Mouse (Mus musculus) lung, embryonic 15.5 days (tissue): ENCODE measurements around the gene Lyrm9. TPM values are rescaled to one million over a fixed set of nuclear protein-coding genes. Genes with fewer than 3 reads are reported as not detected.
"Not testable (repeated sequence)": the region's sequence is repeated elsewhere in the genome, so short reads cannot be mapped to it uniquely, and the experiment has no call there.

Experiments used
- ATAC-seq: fragments of 200-750 bp; cut with Nextera tagmentation; 2 replicates; pipeline ENCODE4 v1.8.0; 2017; ENCODE audit warnings: moderate number of reproducible peaks, borderline replicate concordance; ENCODE audit not compliant: low FRiP score, low TSS enrichment; ENCODE audit errors: extremely low read depth
- H3K27ac ChIP-seq: fragments of 300-500 bp; sonication (generic); 2 replicates; pipeline ENCODE4 v1.5.1; 2015; ENCODE audit warnings: moderate library complexity, mild to moderate bottlenecking, inconsistent platforms
- H3K27me3 ChIP-seq: fragments of 300-500 bp; sonication (generic); 2 replicates; pipeline ENCODE4 v1.6.1; 2015; ENCODE audit warnings: inconsistent platforms
- H3K36me3 ChIP-seq: fragments of 300-500 bp; sonication (generic); 2 replicates; pipeline ENCODE4 v1.6.1; 2015; ENCODE audit warnings: inconsistent platforms
- H3K4me1 ChIP-seq: fragments of 300-500 bp; sonication (generic); 2 replicates; pipeline ENCODE4 v1.6.1; 2015; ENCODE audit warnings: inconsistent platforms
- H3K4me2 ChIP-seq: fragments of 300-500 bp; sonication (generic); 2 replicates; pipeline ENCODE4 v1.6.1; 2015; ENCODE audit warnings: inconsistent platforms, mild to moderate bottlenecking, moderate library complexity
- H3K4me3 ChIP-seq: fragments of 300-500 bp; sonication (generic); 2 replicates; pipeline ENCODE4 v1.5.1; 2015; ENCODE audit warnings: mild to moderate bottlenecking, inconsistent platforms
- H3K9ac ChIP-seq: fragments of 300-500 bp; sonication (generic); 2 replicates; pipeline ENCODE4 v1.6.1; 2015; ENCODE audit warnings: inconsistent platforms
- H3K9me3 ChIP-seq: fragments of 300-500 bp; sonication (generic); 2 replicates; pipeline ENCODE4 v1.6.1; 2016; ENCODE audit warnings: inconsistent platforms
- WGBS: fragments of 180-500 bp; shearing (Covaris S2); methylation state at CpG from one replicate; pipeline ENCODE4 v1.1.7; 2015; 5-methylcytosine and 5-hydroxymethylcytosine counted together
- polyA plus RNA-seq: library from polyadenylated mRNA; unstranded; fragments of >200 nt; fragmentation: Nextera tagmentation; extraction: Ambion mirVana; gene quantifications from 2 replicates; pipeline ENCODE4 v1.2.1, GENCODE M21; 2015

The Lyrm9 gene
- polyA plus RNA-seq, 1 experiment from 2014 or later, result 15.5 TPM

DNA sequence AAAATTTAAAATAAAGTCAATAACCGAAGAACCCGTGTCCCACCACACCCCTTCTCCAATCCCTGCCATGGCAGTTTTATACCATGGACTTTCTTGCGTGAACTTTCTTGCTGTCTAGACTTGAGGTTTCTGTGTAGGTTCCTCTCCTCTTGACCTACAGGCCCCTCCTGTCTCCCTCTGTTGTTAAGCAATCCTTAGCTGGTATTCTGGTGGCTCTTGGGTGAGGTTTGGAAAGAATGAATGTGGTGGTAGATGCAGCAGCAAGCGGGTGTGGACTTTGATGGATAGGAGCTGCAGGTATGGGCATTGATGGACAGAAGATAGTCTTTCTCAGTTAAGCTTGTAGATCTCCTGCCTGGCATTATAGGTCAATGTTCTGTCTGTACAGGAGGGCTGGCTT is 37.5 kb downstream of the Lyrm9 start:
- no peaks in the 10 kb centered on the region for H3K27me3 ChIP-seq

DNA sequence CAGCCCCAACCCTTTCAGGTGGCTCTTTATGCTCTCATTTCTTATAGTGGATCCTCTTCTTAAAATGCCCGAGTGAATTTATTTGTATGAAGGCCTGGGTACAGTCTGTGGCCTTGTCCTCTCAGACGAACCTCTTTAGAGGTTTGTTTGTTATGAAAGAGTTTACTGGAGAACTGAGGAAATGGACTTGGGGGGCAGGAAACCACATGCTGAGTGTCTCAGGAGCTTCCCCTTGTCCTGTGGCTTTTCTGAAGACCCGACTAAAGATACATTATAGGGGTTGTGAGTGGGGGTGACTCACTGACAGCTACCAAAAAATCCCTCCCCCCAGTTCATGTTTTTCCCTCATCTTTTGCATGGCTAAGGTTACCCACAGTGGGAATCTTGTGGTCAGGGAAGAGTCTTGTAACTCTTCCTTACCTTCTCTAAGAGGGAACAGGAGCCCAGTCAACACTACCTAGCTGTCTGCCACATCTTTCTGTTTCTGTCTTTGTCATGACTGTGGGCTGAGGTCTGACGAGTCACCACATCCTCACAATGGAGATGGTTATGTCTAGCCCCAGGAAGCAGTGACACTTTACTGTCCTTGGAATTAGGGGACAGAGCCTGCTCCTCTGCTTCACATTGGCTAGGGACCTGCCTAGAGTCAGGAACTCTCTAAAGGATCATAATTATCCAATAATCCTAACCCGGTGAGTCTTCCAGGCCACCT is 38.3 kb downstream of the Lyrm9 start:
- H3K36me3 ChIP-seq, result no peaks in the 10 kb centered on the region
- H3K27me3 ChIP-seq, result no peaks in the 10 kb centered on the region
- no peak overlapping the region for H3K27ac ChIP-seq
- no peak overlapping the region for H3K9ac ChIP-seq
- no peaks in the 10 kb centered on the region for H3K4me1 ChIP-seq
- no peak overlapping the region for H3K4me2 ChIP-seq
- ATAC-seq, result no peak
- no peaks in the 10 kb centered on the region for H3K9me3 ChIP-seq
- no peak overlapping the region for H3K4me3 ChIP-seq
- WGBS, result 65% methylated on average over 5 of the region's 5 CpGs

More for the DNA sequence above, 37.5 kb downstream of the Lyrm9 start:
- Histone ChIP-seq H3K9me3 (no peaks in the 10 kb centered on the region), H3K4me2 (no peak overlapping the region), H3K4me3 (no peak overlapping the region), H3K4me1 (no peaks in the 10 kb centered on the region), H3K9ac (no peak overlapping the region), H3K27ac (no peak overlapping the region), H3K36me3 (no peaks in the 10 kb centered on the region)
- no peak for ATAC-seq
- WGBS, result 92% methylated on average over 4 of the region's 4 CpGs

DNA sequence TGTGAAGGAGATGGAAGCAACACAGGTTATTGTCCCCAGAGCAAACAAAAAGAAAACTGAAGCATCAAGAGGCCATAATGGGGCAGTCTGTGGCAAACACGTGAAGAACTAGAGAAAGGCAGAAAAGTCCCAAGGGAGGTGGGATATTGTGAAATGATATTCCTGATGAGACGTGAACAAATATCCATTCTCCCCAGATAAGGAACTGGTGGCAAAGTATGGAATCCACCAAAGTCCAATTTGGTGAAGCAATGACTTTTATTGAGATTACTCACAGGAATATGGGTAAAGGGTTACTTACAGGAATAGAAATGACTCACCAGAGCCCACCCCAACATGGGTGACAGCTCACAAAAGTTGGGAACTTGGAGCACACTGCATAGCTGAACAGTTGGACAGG is 38.9 kb downstream of the Lyrm9 start:
- Histone ChIP-seq H3K9me3 (no peaks in the 10 kb centered on the region), H3K36me3 (no peaks in the 10 kb centered on the region), H3K4me2 (no peak overlapping the region), H3K4me1 (no peaks in the 10 kb centered on the region), H3K27me3 (no peaks in the 10 kb centered on the region), H3K4me3 (no peak overlapping the region), H3K9ac (no peak overlapping the region), H3K27ac (no peak overlapping the region)
- ATAC-seq, result no peak
- 75% methylated on average over 2 of the region's 2 CpGs for WGBS

DNA sequence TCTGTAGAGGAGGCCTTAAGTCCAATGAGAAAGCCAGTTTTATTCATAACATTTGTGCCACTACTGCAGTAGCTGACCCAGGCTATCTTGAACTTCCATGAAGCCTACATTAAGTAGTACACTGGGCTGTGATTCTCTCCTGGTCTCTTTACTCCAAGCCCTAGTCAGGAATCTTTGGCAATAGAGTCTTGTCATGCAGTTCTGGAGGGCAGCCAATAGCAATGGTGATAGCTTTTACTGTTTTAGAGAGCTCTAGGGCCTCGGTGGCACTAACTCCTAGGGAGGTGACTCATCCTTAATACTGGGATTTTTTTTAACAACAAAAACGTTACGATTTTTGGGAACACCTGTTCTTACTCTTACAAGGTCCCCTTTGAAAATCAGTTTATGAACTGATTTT is 40.1 kb downstream of the Lyrm9 start:
- no peaks in the 10 kb centered on the region for H3K4me1 ChIP-seq
- no peak for ATAC-seq
- 69% methylated on average over 3 of the region's 3 CpGs for WGBS
- no peaks in the 10 kb centered on the region for H3K27me3 ChIP-seq
- no peak overlapping the region for H3K27ac ChIP-seq
- H3K9ac ChIP-seq, result no peak overlapping the region
- H3K36me3 ChIP-seq, result no peaks in the 10 kb centered on the region
- no peak overlapping the region for H3K4me2 ChIP-seq
- H3K9me3 ChIP-seq, result no peaks in the 10 kb centered on the region
- no peak overlapping the region for H3K4me3 ChIP-seq

DNA sequence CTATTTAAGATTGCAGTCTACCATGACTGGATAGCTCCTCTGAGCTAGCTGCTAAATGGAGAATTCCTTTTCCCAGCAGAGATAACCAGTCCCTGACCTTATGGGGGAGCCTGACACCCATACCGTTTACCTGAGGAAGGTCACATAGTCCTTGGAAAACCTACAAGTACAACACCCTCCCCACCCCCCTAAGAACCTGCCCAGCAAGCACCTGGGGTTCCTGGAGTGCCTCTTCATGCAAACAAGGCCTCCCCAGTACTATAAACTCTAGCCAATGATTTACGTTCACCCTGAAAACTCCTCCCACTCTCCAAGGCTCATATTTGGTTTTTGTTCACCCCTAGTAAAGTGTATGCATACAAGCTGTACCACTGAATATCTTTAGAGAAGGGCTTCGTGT is 41.3 kb downstream of the Lyrm9 start:
- H3K9ac ChIP-seq, result no peak overlapping the region
- peaks cover 3% of the 10 kb centered on the region; the same call in 1 of the 2 replicates for H3K4me1 ChIP-seq
- no peaks in the 10 kb centered on the region for H3K27me3 ChIP-seq
- H3K4me3 ChIP-seq, result no peak overlapping the region
- H3K9me3 ChIP-seq, result no peaks in the 10 kb centered on the region
- H3K4me2 ChIP-seq, result no peak overlapping the region
- no peak overlapping the region for H3K27ac ChIP-seq
- no peak for ATAC-seq
- 47% methylated on average over 3 of the region's 3 CpGs for WGBS
- H3K36me3 ChIP-seq, result no peaks in the 10 kb centered on the region

DNA sequence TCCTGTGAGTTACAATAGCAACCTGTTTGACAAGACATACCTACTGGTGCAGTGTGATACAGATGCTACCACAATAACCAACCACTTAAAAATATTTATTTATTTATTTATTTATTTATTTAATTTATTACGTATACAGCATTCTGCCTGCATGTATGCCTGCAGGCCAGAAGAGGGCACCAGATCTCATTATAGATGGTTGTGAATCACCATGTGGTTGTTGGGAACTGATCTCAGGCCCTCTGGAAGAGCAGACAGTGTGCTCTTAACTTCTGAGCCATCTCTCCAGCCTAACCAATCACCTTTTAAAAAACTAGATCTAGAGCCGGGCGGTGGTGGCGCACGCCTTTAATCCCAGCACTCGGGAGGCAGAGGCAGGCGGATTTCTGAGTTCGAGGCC is 42.8 kb downstream of the Lyrm9 start:
- H3K4me3 ChIP-seq, ATAC-seq, H3K27me3 ChIP-seq, H3K9ac ChIP-seq, H3K4me2 ChIP-seq, H3K4me1 ChIP-seq, H3K9me3 ChIP-seq, H3K36me3 ChIP-seq, H3K27ac ChIP-seq: not testable (repeated sequence)
- WGBS, result 94% methylated on average over 8 of the region's 8 CpGs

DNA sequence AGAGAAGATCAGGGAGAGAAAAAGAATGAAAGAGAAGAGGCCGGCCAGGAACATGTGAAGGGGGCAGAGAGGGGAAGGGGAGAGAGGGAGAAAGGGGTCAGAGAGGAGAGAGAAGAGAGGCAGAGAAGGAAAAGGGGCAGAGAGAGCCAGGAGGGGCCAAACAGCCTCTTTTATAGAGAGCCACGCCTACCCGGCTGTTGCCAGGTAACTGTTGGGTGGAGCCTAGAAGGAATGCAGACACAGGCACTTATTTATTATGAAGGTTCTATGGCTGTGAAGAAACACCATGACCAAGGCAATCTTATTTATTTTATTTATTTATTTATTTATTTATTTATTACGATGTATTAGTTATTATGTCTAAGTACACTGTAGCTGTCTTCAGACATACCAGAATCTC is 44.5 kb downstream of the Lyrm9 start:
- Histone ChIP-seq H3K27me3 (no peaks in the 10 kb centered on the region), H3K9me3 (no peaks in the 10 kb centered on the region), H3K9ac (no peak overlapping the region), H3K36me3 (no peaks in the 10 kb centered on the region), H3K4me3 (no peak overlapping the region), H3K4me2 (no peak overlapping the region), H3K4me1 (peaks cover 6% of the 10 kb centered on the region; the same call in 1 of the 2 replicates), H3K27ac (no peak overlapping the region)
- WGBS, result 84% methylated on average over 4 of the region's 4 CpGs
- no peak for ATAC-seq

DNA sequence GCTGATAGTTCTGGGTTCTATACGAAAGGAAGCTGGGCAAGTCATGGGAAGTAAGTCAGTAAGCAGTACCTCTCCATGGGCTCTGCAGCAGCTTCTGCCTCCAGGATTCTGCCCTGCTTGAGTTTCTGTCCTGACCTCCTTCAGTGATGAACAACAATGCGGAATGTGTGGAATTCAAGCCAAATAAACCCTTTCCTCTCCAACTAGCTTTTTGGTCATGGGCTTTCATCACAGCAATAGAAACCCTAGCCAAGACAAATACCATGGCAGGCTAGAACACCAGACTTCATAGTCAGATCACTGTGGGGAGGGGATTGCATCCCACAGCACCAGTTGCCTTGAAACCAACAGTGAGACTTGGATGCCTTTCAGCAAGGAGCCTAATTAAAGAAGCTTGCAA is 46.4 kb downstream of the Lyrm9 start:
- no peak for ATAC-seq
- Histone ChIP-seq H3K36me3 (no peaks in the 10 kb centered on the region), H3K9ac (no peak overlapping the region), H3K27me3 (no peaks in the 10 kb centered on the region), H3K27ac (no peak overlapping the region), H3K4me3 (no peak overlapping the region), H3K9me3 (no peaks in the 10 kb centered on the region), H3K4me2 (no peak overlapping the region), H3K4me1 (peaks cover 6% of the 10 kb centered on the region; the same call in 1 of the 2 replicates)
- 20% methylated on average over 2 of the region's 2 CpGs for WGBS

DNA sequence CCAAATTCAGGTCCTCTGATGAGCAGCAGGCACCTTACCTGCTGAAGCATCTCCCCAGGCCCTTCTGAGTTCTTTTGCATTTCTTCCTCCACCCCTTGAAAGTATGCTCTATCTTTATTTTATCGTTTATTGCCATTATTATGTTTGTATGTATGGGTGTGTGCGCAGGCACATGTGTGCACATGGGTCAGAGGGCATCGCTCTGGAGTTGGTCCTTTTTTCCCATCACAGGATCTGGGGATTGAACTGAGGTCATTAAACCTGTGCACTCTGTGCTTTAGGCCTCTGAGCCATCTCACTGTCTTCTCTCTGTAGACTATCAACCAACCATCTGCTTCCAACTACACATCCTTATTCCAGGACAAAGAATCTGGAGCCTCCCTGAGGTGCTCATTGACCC is 53.3 kb downstream of the Lyrm9 start:
- WGBS, result 85% methylated on average over 3 of the region's 3 CpGs
- Histone ChIP-seq H3K4me2 (no peak overlapping the region), H3K27ac (no peak overlapping the region), H3K36me3 (no peaks in the 10 kb centered on the region), H3K4me3 (no peak overlapping the region), H3K4me1 (no peaks in the 10 kb centered on the region), H3K9me3 (no peaks in the 10 kb centered on the region), H3K9ac (no peak overlapping the region), H3K27me3 (no peaks in the 10 kb centered on the region)
- no peak for ATAC-seq

DNA sequence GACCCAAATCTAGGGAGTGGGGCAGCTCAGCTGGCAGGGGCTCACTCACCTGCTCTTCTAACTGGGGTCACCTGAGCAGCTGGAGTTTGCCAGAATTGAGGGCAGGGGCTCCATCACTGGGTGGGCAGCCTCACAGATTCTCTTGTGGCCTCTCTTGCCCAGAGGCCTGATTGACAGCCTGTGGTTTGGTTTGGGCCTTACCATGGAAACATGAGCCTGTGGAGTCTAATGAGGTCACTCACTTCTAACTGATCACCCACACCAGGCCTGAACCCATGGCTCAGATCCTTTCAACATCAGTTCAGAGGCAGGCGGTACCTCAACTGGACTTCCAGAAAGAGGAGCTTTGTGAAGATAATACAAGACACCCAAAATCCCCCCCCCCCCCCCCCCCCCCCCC is 60.3 kb downstream of the Lyrm9 start:
- no peak overlapping the region for H3K4me2 ChIP-seq
- no peaks in the 10 kb centered on the region for H3K27me3 ChIP-seq
- no peak overlapping the region for H3K9ac ChIP-seq
- H3K9me3 ChIP-seq, result no peaks in the 10 kb centered on the region
- H3K27ac ChIP-seq, result no peak overlapping the region
- H3K4me1 ChIP-seq, result peaks cover 9% of the 10 kb centered on the region; the same call in 1 of the 2 replicates
- no peak for ATAC-seq
- H3K36me3 ChIP-seq, result no peaks in the 10 kb centered on the region
- 78% methylated on average over 1 of the region's 1 CpGs for WGBS
- no peak overlapping the region for H3K4me3 ChIP-seq

DNA sequence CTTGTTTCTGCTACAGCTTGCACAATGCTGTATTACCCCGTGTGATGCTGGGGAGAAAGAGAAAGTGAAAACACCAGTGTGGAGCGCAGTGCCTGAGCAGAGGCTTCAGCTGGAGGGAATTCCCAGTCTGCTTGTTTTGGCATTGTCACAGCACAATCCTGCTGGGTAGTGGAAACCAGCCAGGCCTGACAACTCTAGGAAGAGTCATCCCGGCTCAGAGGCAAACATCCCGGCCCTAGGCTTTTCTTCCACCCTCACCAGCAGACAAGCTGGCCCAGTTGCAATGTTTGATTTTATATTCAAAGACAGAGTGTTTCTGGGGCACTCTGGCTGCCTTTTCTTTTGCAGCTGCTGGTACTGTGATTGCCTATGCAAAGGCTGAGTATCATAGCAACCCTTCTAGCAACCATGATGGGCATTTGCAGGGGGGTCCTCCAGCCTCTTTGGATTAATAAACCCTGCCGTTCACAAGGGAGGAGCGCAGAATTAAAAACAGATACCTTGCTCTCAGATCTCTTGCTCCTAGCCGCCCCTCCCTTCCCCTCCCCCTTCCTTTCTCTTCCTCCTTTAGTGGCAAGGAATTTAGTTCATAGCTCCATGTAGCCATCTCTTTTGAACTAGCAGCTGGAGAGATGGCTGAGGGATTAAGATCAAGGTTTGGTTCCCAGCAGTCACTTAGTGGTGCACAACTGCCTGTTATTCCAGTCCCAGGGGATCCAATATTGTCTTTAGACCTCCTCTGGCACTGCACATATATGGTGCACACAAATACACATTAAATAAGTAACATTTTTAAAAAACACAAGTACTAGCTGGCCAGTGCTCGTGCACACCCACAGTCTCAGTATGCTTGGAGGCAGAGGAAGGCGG is 61.0 kb downstream of the Lyrm9 start:
- Histone ChIP-seq H3K27ac (0 out of 2 replicates have a peak overlapping the region, but pooled peaks have one; percentile 7), H3K4me2 (no peak overlapping the region), H3K27me3 (no peaks in the 10 kb centered on the region), H3K4me3 (no peak overlapping the region), H3K36me3 (no peaks in the 10 kb centered on the region), H3K4me1 (peaks cover 9% of the 10 kb centered on the region; the same call in 1 of the 2 replicates), H3K9me3 (no peaks in the 10 kb centered on the region), H3K9ac (no peak overlapping the region)
- 34% methylated on average over 9 of the region's 9 CpGs for WGBS
- peak; percentile 87 for ATAC-seq

DNA sequence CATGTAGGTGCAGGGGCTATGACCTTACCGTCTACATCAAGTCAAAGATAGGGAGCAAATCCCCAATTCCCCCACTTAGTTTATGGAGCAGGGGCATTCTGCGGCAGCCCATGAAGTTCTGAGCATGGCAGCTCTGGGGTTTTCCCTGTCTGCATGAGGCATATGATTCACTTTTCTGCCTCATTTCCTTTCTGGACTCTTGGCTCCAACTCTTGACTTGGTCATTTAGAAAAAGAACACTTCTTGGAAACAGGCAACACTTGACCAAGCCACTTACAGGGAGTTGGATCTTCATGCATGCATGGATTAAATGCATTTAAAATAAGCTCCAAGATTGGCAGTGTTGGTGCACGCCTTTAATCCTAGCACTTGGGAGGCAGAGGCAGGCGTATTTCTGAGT is 62.8 kb downstream of the Lyrm9 start:
- ATAC-seq, result no peak
- Histone ChIP-seq H3K9me3 (no peaks in the 10 kb centered on the region), H3K4me1 (peaks cover 9% of the 10 kb centered on the region; the same call in 1 of the 2 replicates), H3K4me2 (no peak overlapping the region), H3K27ac (no peak overlapping the region), H3K36me3 (no peaks in the 10 kb centered on the region), H3K9ac (no peak overlapping the region), H3K4me3 (no peak overlapping the region), H3K27me3 (no peaks in the 10 kb centered on the region)
- WGBS, result 89% methylated on average over 4 of the region's 4 CpGs
